ENCODE assay signal across 18 mouse cellular contexts in the genomic region with DNA sequence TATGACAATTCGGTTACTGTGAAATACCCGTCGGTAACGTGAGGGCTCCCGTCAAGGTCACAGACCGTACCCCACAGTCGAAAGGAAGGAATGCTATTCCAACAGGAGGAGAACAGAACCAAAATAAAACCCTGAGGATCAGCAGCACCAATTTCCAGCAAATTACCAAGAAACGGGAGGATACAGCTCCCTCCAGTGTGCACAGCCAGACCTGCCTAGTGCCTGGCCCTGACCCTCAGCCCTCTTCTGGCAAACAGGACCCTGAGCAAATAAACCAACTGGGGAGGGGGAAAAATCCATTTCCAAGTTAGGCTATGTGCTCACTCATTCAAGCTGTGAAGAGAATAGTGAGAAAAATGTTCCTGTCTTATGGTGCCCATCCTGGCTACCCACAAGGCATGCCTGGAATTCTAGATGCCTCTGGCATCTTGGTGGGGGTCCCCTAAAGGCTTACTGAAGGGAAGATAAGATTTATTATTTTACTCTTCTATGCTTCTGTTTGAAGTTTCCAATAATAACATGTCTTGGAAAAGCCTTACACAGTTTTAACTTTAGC. TPM values are rescaled to one million over a fixed set of nuclear protein-coding genes. Genes with fewer than 3 reads are reported as not detected.
DNase-seq lines count a peak whose midpoint lies in the region; ATAC-seq and TF ChIP-seq lines count a peak whose summit lies in the region.
"Had no signal": no experiment of that assay in that cellular context is flagged by ENCODE, and none has a peak within 500 bp of the region (broad histone marks: within the 10 kb centered on the region; RNA-seq: fewer than 3 reads in every experiment).

No protein-coding gene starts in this region.

- H3K36me3 ChIP-seq in kidney, embryonic 14.5 days (ENCODE audit: control insufficient read depth, insufficient read depth, low read length): no peaks in the 10 kb centered on the region
- no peaks in the 10 kb centered on the region for H3K36me3 ChIP-seq in liver, embryonic 13.5 days
- H3K36me3 ChIP-seq in liver, embryonic 14.5 days (replicated peaks; ENCODE audit: control insufficient read depth, insufficient read depth, low read depth): no peaks in the 10 kb centered on the region
- H3K36me3 ChIP-seq: embryonic facial prominence, embryonic 13.5 days; forebrain, embryonic 15.5 days had no signal

- peak overlapping the region; percentile 22; the same call in 1 of the 2 replicates for H3K4me2 ChIP-seq in kidney, embryonic 14.5 days (replicated peaks; ENCODE audit: low read depth, low read length)
- H3K4me2 ChIP-seq in liver, embryonic 13.5 days: 0 out of 2 replicates have a peak overlapping the region, but pooled peaks have one; percentile 3
- peak overlapping the region; percentile 15; the same call in 1 of the 2 replicates for H3K4me2 ChIP-seq in liver, embryonic 14.5 days (ENCODE audit: low read depth)
- H3K4me2 ChIP-seq: embryonic facial prominence, embryonic 13.5 days; forebrain, embryonic 15.5 days; heart, embryonic 11.5 days; hindbrain, embryonic 14.5 days had no signal

- peaks cover 3% of the 10 kb centered on the region; the same call in 1 of the 2 replicates for H3K4me1 ChIP-seq in kidney, embryonic 14.5 days (ENCODE audit: control insufficient read depth, insufficient read depth, low read length)
- H3K4me1 ChIP-seq in liver, embryonic 13.5 days (replicated peaks): no peaks in the 10 kb centered on the region
- no peaks in the 10 kb centered on the region for H3K4me1 ChIP-seq in cortical plate, adult 2 months (ENCODE audit: control insufficient read depth, insufficient read depth, low read length)
- H3K4me1 ChIP-seq in liver, embryonic 14.5 days (replicated peaks; ENCODE audit: control insufficient read depth in 2 of 2, insufficient read depth in 2 of 2, low read length in 1 of 2): no peaks in the 10 kb centered on the region; a peak in 1 of 4 replicates

- H3K9me3 ChIP-seq in kidney, embryonic 14.5 days (ENCODE audit: control insufficient read depth, low read length): no peaks in the 10 kb centered on the region
- H3K9me3 ChIP-seq in liver, embryonic 13.5 days (replicated peaks): 0 out of 2 replicates have a peak, but pooled peaks cover 4% of the 10 kb centered on the region
- no peaks in the 10 kb centered on the region for H3K9me3 ChIP-seq in liver, embryonic 14.5 days (ENCODE audit: control insufficient read depth, low read length)
- H3K9me3 ChIP-seq: embryonic facial prominence, embryonic 13.5 days; forebrain, embryonic 15.5 days had no signal

- H3K27me3 ChIP-seq in kidney, embryonic 14.5 days (ENCODE audit: control insufficient read depth, insufficient read depth, low read length): no peaks in the 10 kb centered on the region
- H3K27me3 ChIP-seq in liver, embryonic 13.5 days: no peaks in the 10 kb centered on the region
- H3K27me3 ChIP-seq in liver, embryonic 14.5 days (ENCODE audit: control insufficient read depth, insufficient read depth, low read length): no peaks in the 10 kb centered on the region
- H3K27me3 ChIP-seq: embryonic facial prominence, embryonic 13.5 days; forebrain, embryonic 15.5 days had no signal

- TF ChIP-seq POLR2A in cortical plate, adult 2 months (IDR thresholded peaks at IDR 0.05; ENCODE audit: extremely low read depth, insufficient read depth, low read length): no peak

- WGBS in kidney, embryonic 14.5 days: 64% methylated on average over 8 of the region's 8 CpGs
- 70% methylated on average over 8 of the region's 8 CpGs for WGBS in liver, embryonic 13.5 days (ENCODE audit: insufficient replicate concordance)
- WGBS in liver, embryonic 14.5 days (ENCODE audit: insufficient replicate concordance): 64% methylated on average over 8 of the region's 8 CpGs

- ATAC-seq in kidney, embryonic 14.5 days (ENCODE audit: low FRiP score, low TSS enrichment): 0 out of 2 replicates have a peak, but pooled peaks have one; percentile 32
- no peak for ATAC-seq in liver, embryonic 13.5 days (ENCODE audit: low read depth)
- no peak for ATAC-seq in liver, embryonic 14.5 days (ENCODE audit: insufficient read depth)
- ATAC-seq in granulocyte monocyte progenitor cell, adult 5-6 weeks (replicated peaks; ENCODE audit: poor library complexity, severe bottlenecking): no peak
- ATAC-seq: forebrain, embryonic 15.5 days had no signal

- 0 out of 2 replicates have a peak, but pooled peaks have one; percentile 14 for TF ChIP-seq CTCF in cortical plate, adult 2 months (IDR thresholded peaks at IDR 0.05; ENCODE audit: extremely low read depth, insufficient read depth, low read length)
- TF ChIP-seq CTCF in liver, embryonic 14.5 days (IDR thresholded peaks at IDR 0.05; ENCODE audit: low read depth): 0 out of 2 replicates have a peak, but pooled peaks have one; percentile 7

- no peak overlapping the region for H3K9ac ChIP-seq in kidney, embryonic 14.5 days (ENCODE audit: low read depth, low read length)
- H3K9ac ChIP-seq in liver, embryonic 13.5 days: no peak overlapping the region
- H3K9ac ChIP-seq in liver, embryonic 14.5 days (replicated peaks): no peak overlapping the region
- H3K9ac ChIP-seq: embryonic facial prominence, embryonic 13.5 days; forebrain, embryonic 15.5 days; hindbrain, embryonic 14.5 days had no signal

- no peak for DNase-seq in kidney, adult 11 months
- DNase-seq in liver, embryonic 13.5 days: no peak
- DNase-seq in liver: no peak
- no peak for DNase-seq in liver, embryonic 14.5 days (ENCODE audit: low read depth in 3 of 3, low spot score in 3 of 3)
- no peak for DNase-seq in embryo, embryonic 11 days
- DNase-seq: adrenal gland, postnatal 14 days; cerebellum, adult 9-11 months; heart, postnatal 36 days; left cerebral cortex, postnatal 4 days; lung, postnatal 10 days; retina, postnatal 1 day had no signal

- no peak overlapping the region for H3K4me3 ChIP-seq in kidney, embryonic 14.5 days (ENCODE audit: low read length)
- no peak overlapping the region for H3K4me3 ChIP-seq in liver, embryonic 13.5 days (replicated peaks)
- no peak overlapping the region for H3K4me3 ChIP-seq in cortical plate, adult 2 months (ENCODE audit: insufficient read depth, low read length)
- no peak overlapping the region for H3K4me3 ChIP-seq in liver, embryonic 14.5 days (ENCODE audit: insufficient read depth in 1 of 2, low read depth in 2 of 2, low read length in 2 of 2)
- H3K4me3 ChIP-seq: embryonic facial prominence, embryonic 13.5 days; forebrain, embryonic 15.5 days had no signal

- TF ChIP-seq EP300 in liver, embryonic 14.5 days (IDR thresholded peaks at IDR 0.05; ENCODE audit: low read depth): no peak

- H3K27ac ChIP-seq in kidney, embryonic 14.5 days (ENCODE audit: low read depth, low read length): peak overlapping the region; percentile 17; the same call in 1 of the 2 replicates
- H3K27ac ChIP-seq in liver, embryonic 13.5 days: no peak overlapping the region
- no peak overlapping the region for H3K27ac ChIP-seq in cortical plate, adult 2 months (ENCODE audit: insufficient read depth, low read length)
- no peak overlapping the region for H3K27ac ChIP-seq in liver, embryonic 14.5 days
- H3K27ac ChIP-seq: embryonic facial prominence, embryonic 13.5 days; forebrain, embryonic 15.5 days; hindbrain, embryonic 14.5 days had no signal

RNA-seq across cellular contexts. Expression of a gene that starts 16.2 kb away (rescaled TPM):
- polyA plus RNA-seq in kidney, embryonic 14.5 days (2014; fragmentation: Nextera tagmentation; extraction: Ambion mirVana): 73.0 and 90.4 TPM in 2 replicates
- 7.1 and 8.0 TPM in 2 replicates for polyA plus RNA-seq in liver, embryonic 13.5 days (2015; fragmentation: Nextera tagmentation; extraction: Ambion mirVana)
- 19.5 and 19.8 TPM in 2 replicates for polyA plus RNA-seq in cortical plate, adult 2 months (2012; rRNA removed)
- polyA plus RNA-seq in liver, embryonic 14.5 days (2012; rRNA removed): 4.6 TPM in 2 replicates
- 4.1 and 5.0 TPM in 2 replicates for polyA plus RNA-seq in liver, embryonic 14.5 days (2014; fragmentation: Nextera tagmentation; extraction: Ambion mirVana)
- 32.4 and 32.9 TPM in 2 replicates for total RNA-seq in granulocyte monocyte progenitor cell, adult 5-6 weeks (2014; fragmentation: Nextera tagmentation)
- total RNA-seq in granulocyte monocyte progenitor cell, adult 5-6 weeks (2017): 4.6 and 5.0 TPM in 2 replicates

RNA-seq across cellular contexts. Expression of a gene that starts 57.0 kb away (rescaled TPM):
- 7.1 and 9.5 TPM in 2 replicates for polyA plus RNA-seq in kidney, embryonic 14.5 days (2014; fragmentation: Nextera tagmentation; extraction: Ambion mirVana)
- polyA plus RNA-seq in liver, embryonic 13.5 days (2015; fragmentation: Nextera tagmentation; extraction: Ambion mirVana): 0.53 and 0.65 TPM in 2 replicates
- 88.4 and 95.9 TPM in 2 replicates for polyA plus RNA-seq in cortical plate, adult 2 months (2012; rRNA removed)
- 0.28 and 0.40 TPM in 2 replicates for polyA plus RNA-seq in liver, embryonic 14.5 days (2012; rRNA removed)
- 0.14 and 0.37 TPM in 2 replicates for polyA plus RNA-seq in liver, embryonic 14.5 days (2014; fragmentation: Nextera tagmentation; extraction: Ambion mirVana)
- total RNA-seq in granulocyte monocyte progenitor cell, adult 5-6 weeks (2014; fragmentation: Nextera tagmentation): 0.66 TPM in 1 of 2 replicates, not detected in the other
- 0.52 TPM in 1 of 2 replicates, not detected in the other for total RNA-seq in granulocyte monocyte progenitor cell, adult 5-6 weeks (2017)
